Mouse (Mus musculus) spleen, postnatal 10 days (tissue): Measurements from ENCODE around the gene 1700030J22Rik.

Source experiments
- DNase-seq, 2 experiments: peaks; one replicate each; pipeline ENCODE4 v3.0.0; 2021 to 2022; ENCODE audit warnings: low spot score in 2 of 2

1700030J22Rik gene

DNA sequence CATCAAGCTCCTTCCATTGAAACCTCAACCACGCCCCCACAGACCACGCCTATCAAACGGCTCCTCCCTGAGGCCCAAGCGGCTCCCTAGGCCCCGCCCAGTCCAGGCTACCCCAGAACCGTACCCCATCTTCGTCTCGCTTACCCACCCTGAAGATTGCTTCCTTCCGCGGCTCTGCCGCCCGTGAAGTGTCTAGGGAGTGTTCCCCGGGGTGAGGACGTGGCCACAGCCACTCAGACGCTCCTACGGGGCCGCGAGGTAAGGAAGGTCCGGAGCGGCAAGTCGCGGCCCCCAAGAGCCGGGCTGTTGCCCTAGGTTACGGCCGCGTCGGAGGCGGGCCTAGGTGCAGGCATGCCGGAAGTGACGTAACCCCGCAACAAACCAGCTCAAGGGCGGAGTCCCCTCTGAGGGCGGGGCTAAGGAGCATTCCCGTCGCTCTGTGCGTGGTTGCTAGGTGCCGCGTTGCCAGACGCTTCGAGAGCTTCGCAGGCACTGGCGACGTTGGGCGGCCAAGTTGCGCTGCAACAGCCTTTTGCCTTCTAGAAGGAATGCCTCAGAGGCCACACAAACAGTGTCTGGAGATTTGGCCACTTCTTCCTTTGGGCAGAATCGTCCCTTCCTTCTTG, at the start of gene 1700030J22Rik:
1700030J22Rik (minus strand) TSS at position 329 of the 626 bp plus-strand sequence.
- DNase-seq, result peak; percentile 95 to 99

DNA sequence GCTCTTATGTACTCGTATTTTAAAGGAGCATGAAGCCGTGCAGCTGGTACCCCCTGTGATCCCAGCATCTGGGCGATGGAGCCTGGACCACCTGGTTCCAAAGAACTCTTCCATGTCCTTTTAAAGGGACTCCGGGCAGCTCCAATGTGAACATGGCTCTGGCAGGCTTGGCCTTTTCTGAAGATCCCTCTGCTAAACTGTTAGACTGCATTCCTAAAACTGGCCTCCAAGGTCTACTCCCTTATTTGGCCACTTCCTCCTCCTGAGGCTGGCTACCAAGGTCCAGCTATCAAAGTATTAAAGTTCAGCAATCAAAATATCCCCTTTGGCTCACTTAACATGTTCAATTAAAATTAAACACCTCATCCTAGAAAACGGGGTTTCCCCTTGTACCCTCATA, 48.8 kb upstream of the 1700030J22Rik start:
- DNase-seq, result no peak

DNA sequence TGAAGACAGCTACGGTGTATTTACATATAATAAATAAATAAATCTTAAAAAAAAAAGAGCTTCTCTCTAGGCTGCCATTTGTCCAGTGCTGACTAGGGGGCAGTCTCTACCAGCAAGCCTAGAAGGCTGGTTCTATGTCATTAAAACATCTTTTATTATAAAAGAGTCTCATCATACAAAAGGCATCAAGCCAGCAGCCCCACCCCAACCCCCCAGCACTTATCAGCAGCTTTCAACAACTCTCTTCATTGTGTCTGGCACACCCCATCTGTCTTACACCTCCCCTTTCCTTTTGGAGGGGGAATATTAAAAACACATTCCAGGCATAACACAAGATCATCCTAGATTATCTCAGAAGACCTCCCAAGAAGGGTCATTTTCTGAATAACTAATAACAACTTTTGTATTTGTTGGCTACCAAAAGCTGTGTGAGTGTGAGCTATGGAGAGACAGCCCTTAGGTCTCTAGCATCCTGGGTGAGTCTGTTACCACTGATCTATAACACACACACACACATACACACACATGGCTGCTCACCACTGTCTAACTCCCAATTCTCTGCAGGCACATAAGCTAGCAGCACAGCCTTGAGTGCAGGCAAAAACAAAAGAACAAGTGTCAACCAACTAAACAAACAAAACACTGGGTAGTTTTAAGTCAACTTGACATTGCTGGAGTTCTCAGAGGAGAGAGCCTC, 43.7 kb upstream of the 1700030J22Rik start:
- no peak for DNase-seq

DNA sequence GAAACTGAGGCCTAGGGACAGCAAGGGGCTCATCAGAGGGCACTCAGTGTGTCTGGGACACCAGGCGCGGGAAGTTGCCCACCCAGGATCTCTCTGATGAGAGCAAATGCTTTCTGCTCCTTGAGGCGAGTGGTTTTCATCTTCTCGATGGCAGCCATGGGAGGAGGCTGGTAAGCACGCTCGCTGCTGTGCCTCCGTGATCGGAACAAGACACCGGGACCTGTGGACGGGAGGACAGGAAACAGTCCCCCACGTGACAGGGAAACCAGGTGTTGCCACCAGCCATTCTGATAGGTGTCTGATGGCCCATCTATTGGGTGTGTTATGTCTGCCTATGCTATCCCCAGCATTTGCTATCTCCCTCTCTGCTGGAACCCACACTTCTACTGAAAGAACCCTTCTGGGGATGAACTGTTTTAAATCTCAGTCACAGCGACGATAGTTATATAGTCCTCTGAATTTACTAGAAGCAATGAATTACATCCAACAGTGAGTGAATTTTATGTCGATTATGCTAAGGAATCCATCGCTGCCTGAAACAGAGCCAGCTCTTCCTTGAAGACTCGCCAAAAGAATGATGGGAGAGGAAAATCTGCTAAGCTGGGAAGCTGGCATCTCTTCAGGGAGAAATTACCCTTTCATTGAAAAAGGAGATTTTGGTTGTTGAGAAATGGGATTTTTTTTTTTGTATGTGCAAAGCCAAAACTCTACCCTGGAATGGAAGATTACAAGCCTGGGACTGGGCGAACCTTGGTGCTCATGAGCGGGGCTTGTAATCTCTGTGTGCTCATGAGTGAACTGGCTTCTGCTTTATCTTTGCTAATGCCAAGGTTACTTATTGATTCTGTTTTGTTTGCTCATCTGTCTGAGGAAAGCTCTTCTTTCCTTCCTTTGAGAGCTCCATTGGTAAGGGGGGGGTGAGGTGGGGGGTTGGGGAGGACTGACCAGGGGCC, 40.8 kb upstream of the 1700030J22Rik start:
- DNase-seq, result no peak

DNA sequence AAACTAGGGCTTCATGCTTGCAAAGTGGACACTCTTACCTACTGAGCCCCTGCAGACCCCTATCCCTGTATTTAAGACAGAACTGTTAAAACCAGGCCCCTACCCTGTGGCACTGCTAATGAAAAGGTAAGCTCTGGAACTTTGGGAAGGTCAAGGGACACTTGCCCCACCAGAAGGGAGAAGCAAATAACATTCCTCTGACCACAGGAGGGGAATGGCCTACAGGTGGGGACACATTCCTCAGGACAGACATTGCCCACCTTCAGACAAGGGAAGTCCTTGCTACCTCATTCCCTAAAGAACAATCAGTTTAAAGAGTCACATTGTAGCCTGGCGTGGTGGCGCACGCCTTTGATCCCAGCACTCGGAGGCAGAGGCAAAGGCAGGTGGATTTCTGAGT, 39.1 kb upstream of the 1700030J22Rik start:
- no peak for DNase-seq

DNA sequence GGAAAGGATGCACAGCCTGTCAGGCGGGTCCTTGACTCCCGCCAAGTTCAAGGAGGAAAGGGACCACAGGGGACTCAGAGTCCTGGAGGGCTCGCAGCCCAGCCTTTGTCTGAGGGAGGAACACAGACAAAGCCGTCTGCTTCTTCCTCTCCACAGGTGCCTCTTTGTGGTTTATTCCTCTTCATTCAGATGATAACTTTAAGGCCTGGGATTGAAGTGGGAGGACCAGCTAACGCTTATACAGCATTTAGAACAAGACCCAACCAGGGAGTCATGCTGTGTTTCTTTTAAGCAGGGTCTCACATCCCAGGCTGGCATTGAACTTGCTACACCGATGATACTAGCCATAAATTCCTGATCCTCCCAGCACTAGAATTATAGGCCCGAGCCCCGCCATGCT, 38.2 kb upstream of the 1700030J22Rik start:
- no peak for DNase-seq

DNA sequence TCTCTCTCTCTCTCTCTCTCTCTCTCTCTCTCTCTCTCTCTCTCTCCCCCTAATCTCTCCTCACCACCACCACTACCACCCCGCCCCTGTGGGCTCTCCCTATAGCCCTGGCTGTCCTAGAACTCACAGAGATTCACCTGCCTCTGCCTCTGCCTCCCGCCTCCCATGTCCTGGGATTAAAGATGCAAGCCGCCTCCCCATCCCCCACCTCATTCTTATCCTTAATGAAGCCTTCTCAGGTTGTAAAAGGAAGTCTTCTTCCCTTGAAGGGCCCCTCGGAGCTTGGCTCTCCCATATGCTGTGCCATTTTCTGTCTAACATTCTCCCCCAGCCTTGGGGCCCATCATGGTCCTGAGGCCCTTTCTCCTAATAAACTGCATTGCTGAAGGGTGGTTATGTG, 36.9 kb upstream of the 1700030J22Rik start:
- no peak for DNase-seq

DNA sequence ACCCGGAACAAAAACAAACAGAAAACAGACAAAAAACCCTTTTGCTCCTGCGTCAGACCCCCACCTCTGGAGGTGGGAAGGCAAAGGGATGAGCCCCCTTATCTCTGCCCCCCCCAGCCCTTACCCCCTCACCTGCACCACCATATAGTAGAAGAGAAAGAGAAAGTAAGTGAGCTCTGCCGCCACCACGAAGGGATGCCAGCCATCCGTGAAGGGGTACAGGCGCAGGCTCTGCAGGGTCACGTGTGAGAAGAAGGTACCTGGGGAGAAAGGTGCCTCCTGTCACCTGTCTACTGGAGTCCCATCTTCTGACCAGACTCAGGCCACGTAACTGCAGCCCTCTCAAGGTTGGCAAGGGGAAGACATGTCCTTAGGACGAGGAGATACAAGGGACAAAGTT, 32.6 kb upstream of the 1700030J22Rik start:
- DNase-seq, result peak in 1 of 2 experiments; percentile 31

DNA sequence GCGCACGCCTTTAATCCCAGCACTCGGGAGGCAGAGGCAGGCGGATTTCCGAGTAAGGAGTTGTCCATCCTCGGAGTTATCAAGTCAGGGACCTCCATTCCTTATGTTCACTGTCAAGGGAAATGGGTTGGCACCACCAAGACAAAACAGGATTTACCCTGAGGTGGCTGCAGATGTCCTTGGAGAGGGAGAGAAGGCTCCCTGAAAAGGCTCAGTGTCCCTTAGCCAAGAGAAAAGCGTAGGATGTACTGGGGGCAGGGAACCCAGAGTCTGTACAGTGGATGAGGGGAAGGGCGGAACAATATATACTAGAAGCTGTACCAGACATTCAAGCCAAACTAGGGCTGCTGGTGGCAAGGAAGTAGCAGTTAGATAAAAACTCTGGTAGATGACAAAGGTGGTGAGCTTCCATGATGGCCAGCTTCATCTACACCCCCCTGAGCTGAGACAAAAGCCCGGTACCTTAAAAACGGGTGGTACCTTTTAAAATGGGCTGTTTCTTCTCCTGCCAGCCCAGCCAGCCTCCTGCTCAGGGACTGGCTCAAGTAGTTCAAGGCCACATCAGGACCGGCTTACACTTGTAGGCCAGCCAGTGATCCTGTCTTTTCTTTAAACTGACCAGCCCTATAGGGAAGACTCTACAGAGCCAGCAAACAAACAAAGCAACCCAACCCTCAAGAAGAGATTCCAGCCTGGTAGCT, 15.4 kb upstream of the 1700030J22Rik start:
- no peak for DNase-seq

DNA sequence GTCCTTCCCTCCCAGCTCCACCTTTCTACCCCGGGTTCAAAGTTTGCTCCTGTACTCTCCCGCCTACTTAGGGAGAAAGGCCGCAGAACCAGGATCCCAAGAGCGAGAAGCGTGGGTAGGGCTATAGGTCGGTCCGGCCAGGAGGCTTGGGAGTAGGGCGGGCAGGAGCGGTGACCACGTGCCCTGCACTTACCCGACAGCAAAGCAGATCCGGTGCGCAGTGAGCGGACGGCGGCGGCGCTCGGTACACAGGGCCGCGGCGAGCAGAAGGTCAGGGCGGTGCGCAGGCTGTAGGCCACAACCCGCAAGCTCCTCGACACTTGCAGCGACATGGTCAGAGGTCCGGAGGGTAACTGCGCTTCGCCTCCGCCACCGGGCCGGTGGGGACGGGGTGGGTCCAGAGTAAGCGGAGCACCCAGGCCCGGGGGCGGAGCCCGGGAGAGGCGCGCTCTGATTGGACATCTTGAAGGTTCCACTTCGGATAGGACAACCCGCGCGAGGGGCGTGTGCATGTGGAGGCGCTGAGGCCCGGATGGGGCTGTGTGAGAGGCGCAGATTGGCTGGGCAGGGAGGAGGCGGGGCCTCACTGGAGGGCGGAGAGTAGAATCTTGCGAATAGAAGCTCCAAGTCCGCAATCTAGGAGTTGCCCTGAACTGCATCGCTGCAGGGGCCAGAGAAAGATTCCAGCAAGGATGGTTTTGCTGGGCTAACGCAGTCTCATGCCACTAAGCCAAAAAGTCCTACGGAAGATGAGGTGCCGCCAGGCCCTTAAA, 14.5 kb upstream of the 1700030J22Rik start, which contains the start of gene Gcsh:
Gcsh (minus strand) TSS at position 443 of the 773 bp plus-strand sequence.
- peak; percentile 88 to 97 for DNase-seq

DNA sequence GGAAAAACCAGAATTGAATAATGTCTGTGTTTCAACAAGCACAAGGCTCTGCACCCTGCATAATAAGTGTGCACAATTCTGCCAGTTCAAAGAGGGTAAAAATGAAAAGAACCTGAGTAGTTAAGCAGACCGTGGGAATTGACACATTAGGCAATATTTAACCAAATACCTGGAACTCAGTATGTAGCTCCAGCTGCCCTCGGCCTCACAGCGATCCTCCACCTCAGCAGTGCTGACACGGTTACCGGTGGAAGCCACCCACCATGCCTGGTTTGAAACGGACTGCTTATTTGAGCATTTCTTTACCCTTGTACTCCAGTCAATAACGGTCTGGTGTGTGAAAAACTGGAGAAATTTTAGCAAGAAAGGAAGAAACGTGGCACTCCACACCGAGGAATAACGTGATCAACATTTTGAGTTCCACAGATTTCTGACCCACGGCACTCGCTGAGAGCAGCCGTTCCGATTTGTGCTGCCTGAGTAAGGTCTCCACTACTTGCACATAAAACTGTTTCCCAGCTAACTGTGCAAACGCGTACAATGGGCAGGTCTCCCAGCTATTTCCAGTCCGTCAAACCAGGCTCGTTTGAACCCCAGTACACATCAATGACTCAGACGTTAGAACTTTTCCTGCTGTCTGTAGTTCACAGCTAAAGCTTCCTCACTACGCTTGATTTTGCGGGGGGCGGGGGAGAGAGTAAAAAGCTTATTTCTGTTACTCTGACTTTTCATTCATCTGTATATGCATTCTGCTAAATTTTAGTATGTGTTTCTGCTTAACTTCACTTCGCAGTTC, 13.6 kb upstream of the 1700030J22Rik start:
- DNase-seq, result peak in 1 of 2 experiments; percentile 21

DNA sequence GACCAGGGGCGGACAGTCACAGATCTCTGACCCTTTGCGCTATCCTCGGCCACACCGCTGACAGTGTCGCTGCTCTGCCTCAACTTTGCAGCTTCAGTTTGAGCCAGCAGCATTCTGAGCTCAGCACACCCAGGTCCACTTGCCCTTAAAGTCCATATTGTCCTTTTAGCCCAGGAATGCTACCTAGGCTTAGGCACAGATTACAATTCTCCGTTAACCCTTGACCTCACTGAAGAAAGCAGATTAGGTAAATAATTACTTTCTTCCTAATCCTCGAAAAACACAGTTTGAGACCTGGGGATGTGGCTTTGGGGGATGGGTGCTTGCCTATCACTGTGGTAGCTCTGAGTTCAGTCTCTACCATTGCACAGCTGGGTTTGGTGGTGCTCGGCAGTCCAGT, 12.5 kb upstream of the 1700030J22Rik start:
- DNase-seq, result no peak

DNA sequence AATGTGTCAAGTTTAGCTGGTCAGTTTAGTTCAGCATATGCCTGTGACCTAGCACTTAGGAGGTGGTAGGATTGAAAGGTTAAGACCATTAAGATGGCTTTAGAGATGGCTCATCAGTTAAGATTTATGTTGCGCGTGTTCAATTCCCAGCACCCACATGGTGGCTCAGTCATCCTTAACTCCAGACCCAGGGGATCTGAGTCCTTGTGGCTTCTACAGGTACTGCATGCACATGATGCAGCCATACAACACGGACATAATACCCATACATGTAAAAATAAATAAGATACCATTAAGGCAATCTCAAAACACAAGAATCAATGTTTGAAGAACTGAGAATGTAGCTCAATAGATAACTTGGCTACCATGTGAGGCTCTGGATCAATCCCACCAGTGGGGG, 11.1 kb upstream of the 1700030J22Rik start:
- no peak for DNase-seq

DNA sequence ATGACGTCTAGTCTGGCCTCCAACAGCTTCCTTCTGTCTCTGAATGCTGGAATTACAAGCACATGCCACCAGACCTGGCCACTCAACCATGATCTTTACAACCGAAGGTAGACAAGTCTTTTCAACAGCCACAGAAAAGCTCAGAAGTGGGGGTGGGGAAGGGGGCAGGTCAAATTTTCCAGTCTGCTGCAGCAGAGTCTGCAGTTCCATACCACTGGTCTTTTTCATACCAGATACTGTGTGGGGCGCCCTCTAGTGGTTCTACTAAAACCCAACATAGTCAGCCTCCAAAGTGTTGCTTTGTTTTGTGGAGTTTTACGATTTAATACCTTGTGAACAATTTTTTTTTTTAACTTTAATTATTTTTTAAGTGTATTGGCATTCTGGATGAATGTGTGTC, 1.4 kb upstream of the 1700030J22Rik start:
- DNase-seq, result peak; percentile 33 to 79

DNA sequence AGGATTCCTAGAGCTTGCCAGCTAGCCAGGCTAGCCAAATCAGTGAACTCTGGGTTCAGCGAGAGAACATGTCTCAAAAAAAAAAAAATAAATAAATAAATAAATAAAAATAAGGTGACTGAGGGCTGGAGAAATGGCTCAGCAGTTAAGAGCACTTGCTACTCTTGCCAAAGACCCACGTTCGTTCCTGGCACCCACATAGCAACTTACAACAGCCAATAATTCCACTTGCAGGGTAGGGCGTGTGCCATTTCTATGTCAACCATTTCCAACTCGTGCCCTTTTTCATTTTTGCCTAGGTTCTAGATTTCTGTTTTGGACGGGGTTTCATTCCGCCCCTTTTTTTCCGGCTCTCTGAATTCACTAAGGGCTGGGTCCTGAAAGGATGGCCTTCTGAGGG, 707 bp downstream of the 1700030J22Rik start:
- no peak for DNase-seq

DNA sequence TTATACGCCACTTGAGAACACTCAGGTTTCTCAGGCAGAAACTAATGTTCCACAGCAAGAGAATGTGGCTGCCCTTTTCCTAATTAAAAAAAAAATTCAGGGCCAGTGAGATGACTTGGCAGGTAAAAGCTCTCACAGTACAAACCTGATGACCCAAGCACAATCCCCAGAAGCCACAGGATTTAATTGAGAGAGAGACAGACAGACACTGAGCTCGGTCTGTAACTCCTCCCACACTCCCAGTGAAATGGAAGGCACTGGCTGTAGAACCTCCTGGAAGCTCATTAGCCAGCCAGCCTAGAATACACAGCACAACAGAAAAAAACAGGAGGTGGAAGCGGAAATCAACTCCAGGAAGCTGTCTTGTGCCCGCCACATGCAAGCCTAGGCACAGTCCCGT, 3.2 kb downstream of the 1700030J22Rik start:
- DNase-seq, result no peak

DNA sequence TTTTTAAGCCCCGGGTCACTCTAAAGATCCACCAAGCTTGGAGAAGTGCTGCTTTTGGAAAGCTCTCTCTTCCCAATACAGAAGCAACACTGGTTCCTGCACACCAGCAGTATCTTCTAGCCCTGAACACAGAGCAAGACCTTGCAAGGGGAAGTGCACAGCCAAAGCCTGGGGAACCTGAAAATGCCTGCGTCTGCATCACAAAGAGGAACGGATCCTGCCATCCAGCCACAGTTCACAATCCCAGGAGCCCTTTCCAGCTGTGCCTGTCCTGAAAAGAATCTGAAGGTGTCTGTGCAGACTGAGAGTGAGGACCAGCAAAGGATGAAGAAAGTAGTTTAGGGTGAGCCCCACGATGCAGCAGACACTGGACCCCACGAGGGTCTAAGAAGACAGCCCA, 3.7 kb downstream of the 1700030J22Rik start:
- DNase-seq, result no peak

DNA sequence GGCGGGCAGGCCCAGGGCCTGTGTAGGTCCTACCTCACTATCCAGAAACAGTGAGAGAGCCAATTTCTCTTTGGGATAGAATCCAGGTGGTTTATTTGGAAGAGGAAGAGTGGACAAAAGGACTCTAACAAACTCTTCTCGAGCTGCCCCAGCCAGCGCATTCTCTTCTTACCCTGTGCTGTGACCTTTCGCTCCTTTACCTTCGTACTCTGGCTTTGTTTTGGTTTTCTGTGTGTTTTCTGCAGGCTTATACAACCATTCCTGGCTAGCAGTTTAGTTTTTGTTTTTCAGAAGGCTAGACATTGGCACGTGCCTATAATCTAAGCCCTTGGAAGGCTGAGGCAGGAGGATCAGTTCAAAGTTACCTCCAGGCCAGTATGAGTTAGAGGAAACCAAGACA, 9.2 kb downstream of the 1700030J22Rik start:
- DNase-seq, result no peak

DNA sequence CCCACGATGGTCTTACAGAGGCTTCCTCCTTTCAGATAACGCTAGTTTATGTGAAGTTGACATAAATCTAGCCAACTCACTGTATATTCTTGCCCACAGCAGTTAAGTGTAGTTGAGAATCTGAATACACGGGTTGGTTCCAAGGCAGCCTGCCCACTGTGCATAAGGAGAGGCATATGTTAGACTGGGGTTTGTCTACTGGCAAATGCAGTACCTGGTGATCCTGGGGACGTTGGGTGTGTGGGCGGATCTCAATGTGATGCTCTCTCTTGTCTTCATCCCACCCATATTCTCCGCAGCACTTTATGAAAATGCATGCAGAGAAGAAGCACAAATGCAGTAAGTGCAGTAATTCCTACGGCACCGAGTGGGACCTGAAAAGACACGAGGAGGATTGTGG, 24.3 kb downstream of the 1700030J22Rik start:
- no peak for DNase-seq

DNA sequence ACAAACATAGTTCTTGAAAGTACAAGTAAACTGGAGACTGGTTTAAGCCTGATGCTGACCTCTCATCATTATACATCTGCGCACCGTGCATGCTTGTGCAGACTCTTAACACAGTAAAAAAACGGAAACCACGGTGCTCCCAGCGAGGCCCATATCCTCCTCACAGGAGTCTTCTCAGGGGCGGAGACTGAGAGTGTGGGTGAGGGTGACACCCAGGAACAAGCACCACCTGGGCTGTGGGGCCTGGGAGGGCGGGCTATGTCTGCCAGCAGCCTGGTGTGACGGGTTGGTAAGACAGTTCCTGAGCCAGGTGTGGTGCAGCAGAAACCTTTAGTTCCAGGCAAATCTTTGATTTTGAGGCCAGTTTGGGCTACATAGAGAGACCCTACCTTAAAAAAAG, 26.3 kb downstream of the 1700030J22Rik start:
- no peak for DNase-seq
